In genomic region chr7:126528166-126528577, GRCm38 (mm10) we compare ENCODE assay signal across 8 mouse cellular contexts. TPM values are rescaled to one million over a fixed set of nuclear protein-coding genes. Genes with fewer than 3 reads are reported as not detected.
A peak's percentile ranks its signal among the peaks of the same experiment; 100 is the strongest.
DNase-seq lines count a peak whose midpoint lies in the region; ATAC-seq and TF ChIP-seq lines count a peak whose summit lies in the region.

No protein-coding gene starts in this region.

- DNase-seq in liver, adult 2 months (ENCODE audit: extremely low read depth, low read depth, low spot score) = peak; percentile 55
- DNase-seq in NIH3T3 (ENCODE audit: low read depth) = peak; percentile 75
- DNase-seq in hindbrain, postnatal 0 days (ENCODE audit: low spot score) = peak; percentile 88
- DNase-seq in lung, postnatal 14 days = peak; percentile 23
- DNase-seq in urinary bladder, postnatal 4 days (ENCODE audit: low spot score in 2 of 2) = no peak

- no peaks in the 10 kb centered on the region for H3K36me3 ChIP-seq in liver, adult 2 months (ENCODE audit: control insufficient read depth, insufficient read depth, low read length)
- no peaks in the 10 kb centered on the region for H3K36me3 ChIP-seq in liver, embryonic 12.5 days
- no peaks in the 10 kb centered on the region for H3K36me3 ChIP-seq in embryonic facial prominence, embryonic 13.5 days
- H3K36me3 ChIP-seq in hindbrain, postnatal 0 days (ENCODE audit: insufficient read depth, low read length) = no peaks in the 10 kb centered on the region
- H3K36me3 ChIP-seq in small intestine, adult 2 months (ENCODE audit: control insufficient read depth, insufficient read depth, low read length) = no peaks in the 10 kb centered on the region

- no peak for TF ChIP-seq POLR2A in liver, adult 2 months (IDR thresholded peaks at IDR 0.05; ENCODE audit: extremely low read depth, insufficient read depth, low read length)
- no peak for TF ChIP-seq POLR2A in small intestine, adult 2 months (IDR thresholded peaks at IDR 0.05; ENCODE audit: low read depth, low read length)

- no peaks in the 10 kb centered on the region for H3K79me2 ChIP-seq in liver, adult 2 months (ENCODE audit: control insufficient read depth, insufficient read depth, low read length)

- H3K4me2 ChIP-seq in liver, embryonic 12.5 days = no peak overlapping the region
- no peak overlapping the region for H3K4me2 ChIP-seq in embryonic facial prominence, embryonic 13.5 days
- H3K4me2 ChIP-seq in hindbrain, postnatal 0 days (ENCODE audit: low read depth, low read length) = no peak overlapping the region

- no peak for ATAC-seq in liver, embryonic 12.5 days
- ATAC-seq in embryonic facial prominence, embryonic 13.5 days (ENCODE audit: insufficient number of reproducible peaks, insufficient read depth, low FRiP score, low TSS enrichment, low read depth) = no peak
- peak; percentile 74 for ATAC-seq in hindbrain, postnatal 0 days

- no peaks in the 10 kb centered on the region for H3K4me1 ChIP-seq in liver, adult 2 months (ENCODE audit: control insufficient read depth, insufficient read depth, low read length)
- no peaks in the 10 kb centered on the region for H3K4me1 ChIP-seq in liver, embryonic 12.5 days
- no peaks in the 10 kb centered on the region for H3K4me1 ChIP-seq in embryonic facial prominence, embryonic 13.5 days
- H3K4me1 ChIP-seq in hindbrain, postnatal 0 days (ENCODE audit: insufficient read depth, low read length) = no peaks in the 10 kb centered on the region
- H3K4me1 ChIP-seq in small intestine, adult 2 months (ENCODE audit: control insufficient read depth, insufficient read depth, insufficient read length, low read length) = no peaks in the 10 kb centered on the region; the same call in 1 of the 2 replicates

- 14% methylated on average over 1 of the region's 1 CpGs for WGBS in liver, adult 2 months
- WGBS in liver, embryonic 12.5 days (ENCODE audit: insufficient replicate concordance) = 34% methylated on average over 1 of the region's 1 CpGs
- 4% methylated on average over 1 of the region's 1 CpGs for WGBS in embryonic facial prominence, embryonic 13.5 days
- WGBS in hindbrain, postnatal 0 days = 0% methylated on average over 1 of the region's 1 CpGs
- WGBS in small intestine, adult 2 months = 3% methylated on average over 1 of the region's 1 CpGs

- no peak overlapping the region for H3K9ac ChIP-seq in liver, adult 2 months (ENCODE audit: low read depth, low read length)
- no peak overlapping the region for H3K9ac ChIP-seq in liver, embryonic 12.5 days
- H3K9ac ChIP-seq in embryonic facial prominence, embryonic 13.5 days = 0 out of 2 replicates have a peak overlapping the region, but pooled peaks have one; percentile 59
- H3K9ac ChIP-seq in hindbrain, postnatal 0 days (replicated peaks; ENCODE audit: low read length) = peak overlapping the region; percentile 43; the same call in 1 of the 2 replicates

- peak; percentile 60 for TF ChIP-seq CTCF in liver, adult 2 months (IDR thresholded peaks at IDR 0.05; ENCODE audit: low read depth, low read length)
- TF ChIP-seq CTCF in hindbrain, postnatal 0 days (IDR thresholded peaks at IDR 0.05; ENCODE audit: low read depth) = peak; percentile 80
- TF ChIP-seq CTCF in small intestine, adult 2 months (IDR thresholded peaks at IDR 0.05; ENCODE audit: extremely low read depth, insufficient read length, insufficient replicate concordance, low read depth, low read length) = peak; percentile 23; the same call in 1 of the 2 replicates

- no peaks in the 10 kb centered on the region for H3K27me3 ChIP-seq in liver, adult 2 months (ENCODE audit: control insufficient read depth, insufficient read depth, low read length)
- no peaks in the 10 kb centered on the region; the same call in 1 of the 2 replicates for H3K27me3 ChIP-seq in liver, embryonic 12.5 days (replicated peaks)
- peaks cover 2% of the 10 kb centered on the region for H3K27me3 ChIP-seq in embryonic facial prominence, embryonic 13.5 days
- H3K27me3 ChIP-seq in hindbrain, postnatal 0 days (ENCODE audit: insufficient read depth, low read length) = no peaks in the 10 kb centered on the region
- H3K27me3 ChIP-seq in small intestine, adult 2 months (ENCODE audit: control insufficient read depth, insufficient read depth, low read length) = no peaks in the 10 kb centered on the region

- H3K9me3 ChIP-seq in liver, embryonic 12.5 days (replicated peaks) = no peaks in the 10 kb centered on the region
- no peaks in the 10 kb centered on the region for H3K9me3 ChIP-seq in embryonic facial prominence, embryonic 13.5 days
- no peaks in the 10 kb centered on the region for H3K9me3 ChIP-seq in hindbrain, postnatal 0 days (ENCODE audit: low read length)

- no peak overlapping the region for H3K4me3 ChIP-seq in liver, adult 2 months (ENCODE audit: insufficient read depth, low read depth, low read length)
- no peak overlapping the region for H3K4me3 ChIP-seq in liver, embryonic 12.5 days
- H3K4me3 ChIP-seq in embryonic facial prominence, embryonic 13.5 days = no peak overlapping the region
- no peak overlapping the region for H3K4me3 ChIP-seq in hindbrain, postnatal 0 days (ENCODE audit: low read length)
- H3K4me3 ChIP-seq in small intestine, adult 2 months (ENCODE audit: low read depth, low read length) = no peak overlapping the region

- no peak overlapping the region for H3K27ac ChIP-seq in liver, adult 2 months (replicated peaks; ENCODE audit: insufficient read depth, low read depth, low read length)
- H3K27ac ChIP-seq in liver, embryonic 12.5 days = no peak overlapping the region
- no peak overlapping the region for H3K27ac ChIP-seq in embryonic facial prominence, embryonic 13.5 days
- H3K27ac ChIP-seq in hindbrain, postnatal 0 days = peak overlapping the region; percentile 73
- H3K27ac ChIP-seq in small intestine, adult 2 months (ENCODE audit: insufficient read depth, low read depth, low read length) = no peak overlapping the region

RNA-seq across cellular contexts. Expression of gene Atxn2l, which starts 24.9 kb away (rescaled TPM):
- 4.6 and 6.4 TPM in 2 replicates for total RNA-seq in liver, adult 2 months (2014; rRNA removed)
- 42.9 and 81.3 TPM in 2 replicates for polyA plus RNA-seq in liver, adult 2 months (2012; rRNA removed)
- polyA plus RNA-seq in liver, embryonic 12.5 days (2016; fragmentation: Nextera tagmentation; extraction: Ambion mirVana) = 48.7 and 49.4 TPM in 2 replicates
- polyA plus RNA-seq in embryonic facial prominence, embryonic 13.5 days (2015; fragmentation: Nextera tagmentation; extraction: Ambion mirVana) = 54.0 and 56.8 TPM in 2 replicates
- 71.1 and 72.3 TPM in 2 replicates for total RNA-seq in hindbrain, postnatal 0 days (2014; rRNA removed)
- polyA plus RNA-seq in hindbrain, postnatal 0 days (2015; fragmentation: Nextera tagmentation; extraction: Ambion mirVana) = 45.9 and 54.0 TPM in 2 replicates
- 143 and 301 TPM in 2 replicates for polyA plus RNA-seq in small intestine, adult 2 months (2012; rRNA removed)

RNA-seq across cellular contexts. Expression of gene Eif3c, which starts 38.0 kb away (rescaled TPM):
- total RNA-seq in liver, adult 2 months (2014; rRNA removed) = 79.4 and 85.6 TPM in 2 replicates
- 54.2 and 64.1 TPM in 2 replicates for polyA plus RNA-seq in liver, adult 2 months (2012; rRNA removed)
- 157 and 164 TPM in 2 replicates for polyA plus RNA-seq in liver, embryonic 12.5 days (2016; fragmentation: Nextera tagmentation; extraction: Ambion mirVana)
- polyA plus RNA-seq in embryonic facial prominence, embryonic 13.5 days (2015; fragmentation: Nextera tagmentation; extraction: Ambion mirVana) = 199 and 205 TPM in 2 replicates
- total RNA-seq in hindbrain, postnatal 0 days (2014; rRNA removed) = 112 and 118 TPM in 2 replicates
- 198 and 204 TPM in 2 replicates for polyA plus RNA-seq in hindbrain, postnatal 0 days (2015; fragmentation: Nextera tagmentation; extraction: Ambion mirVana)
- polyA plus RNA-seq in small intestine, adult 2 months (2012; rRNA removed) = 37.3 and 79.1 TPM in 2 replicates

RNA-seq across cellular contexts. Expression of gene Tufm, which starts 41.0 kb away (rescaled TPM):
- 90.8 and 94.4 TPM in 2 replicates for total RNA-seq in liver, adult 2 months (2014; rRNA removed)
- 163 TPM in 2 replicates for polyA plus RNA-seq in liver, adult 2 months (2012; rRNA removed)
- 120 and 129 TPM in 2 replicates for polyA plus RNA-seq in liver, embryonic 12.5 days (2016; fragmentation: Nextera tagmentation; extraction: Ambion mirVana)
- polyA plus RNA-seq in embryonic facial prominence, embryonic 13.5 days (2015; fragmentation: Nextera tagmentation; extraction: Ambion mirVana) = 129 and 131 TPM in 2 replicates
- 62.5 and 66.1 TPM in 2 replicates for total RNA-seq in hindbrain, postnatal 0 days (2014; rRNA removed)
- polyA plus RNA-seq in hindbrain, postnatal 0 days (2015; fragmentation: Nextera tagmentation; extraction: Ambion mirVana) = 106 TPM in 2 replicates
- 83.1 and 121 TPM in 2 replicates for polyA plus RNA-seq in small intestine, adult 2 months (2012; rRNA removed)

RNA-seq across cellular contexts. Expression of gene Sh2b1, which starts 52.9 kb away (rescaled TPM):
- 4.6 and 7.7 TPM in 2 replicates for total RNA-seq in liver, adult 2 months (2014; rRNA removed)
- 36.2 and 43.1 TPM in 2 replicates for polyA plus RNA-seq in liver, adult 2 months (2012; rRNA removed)
- polyA plus RNA-seq in liver, embryonic 12.5 days (2016; fragmentation: Nextera tagmentation; extraction: Ambion mirVana) = 17.0 and 17.5 TPM in 2 replicates
- 53.4 and 57.8 TPM in 2 replicates for polyA plus RNA-seq in embryonic facial prominence, embryonic 13.5 days (2015; fragmentation: Nextera tagmentation; extraction: Ambion mirVana)
- total RNA-seq in hindbrain, postnatal 0 days (2014; rRNA removed) = 34.1 and 41.1 TPM in 2 replicates
- 50.4 and 54.5 TPM in 2 replicates for polyA plus RNA-seq in hindbrain, postnatal 0 days (2015; fragmentation: Nextera tagmentation; extraction: Ambion mirVana)
- 30.5 and 54.4 TPM in 2 replicates for polyA plus RNA-seq in small intestine, adult 2 months (2012; rRNA removed)

RNA-seq across cellular contexts. Expression of gene Apobr, which starts 56.6 kb away (rescaled TPM):
- 0.74 and 1.6 TPM in 2 replicates for total RNA-seq in liver, adult 2 months (2014; rRNA removed)
- polyA plus RNA-seq in liver, adult 2 months (2012; rRNA removed) = 0.58 and 1.0 TPM in 2 replicates
- polyA plus RNA-seq in liver, embryonic 12.5 days (2016; fragmentation: Nextera tagmentation; extraction: Ambion mirVana) = 0.77 and 1.1 TPM in 2 replicates
- polyA plus RNA-seq in embryonic facial prominence, embryonic 13.5 days (2015; fragmentation: Nextera tagmentation; extraction: Ambion mirVana) = 0.59 and 0.65 TPM in 2 replicates
- 0.25 and 6.3 TPM in 2 replicates for total RNA-seq in hindbrain, postnatal 0 days (2014; rRNA removed)
- 0.47 and 0.50 TPM in 2 replicates for polyA plus RNA-seq in hindbrain, postnatal 0 days (2015; fragmentation: Nextera tagmentation; extraction: Ambion mirVana)
- 2.3 TPM in 2 replicates for polyA plus RNA-seq in small intestine, adult 2 months (2012; rRNA removed)

Comparison
In these comparisons a context has a peak if more than half of its experiments do, and no peak if none do; other contexts are left out.
1. DNase-seq: peak in liver, adult 2 months (single experiment), NIH3T3 (single experiment), hindbrain, postnatal 0 days (single experiment) and lung, postnatal 14 days (single experiment); none in urinary bladder, postnatal 4 days (0 of 2).
2. H3K9ac ChIP-seq: peak in embryonic facial prominence, embryonic 13.5 days (single experiment) and hindbrain, postnatal 0 days (single experiment); none in liver, adult 2 months (single experiment) and liver, embryonic 12.5 days (single experiment).
3. CTCF ChIP-seq: peak in every context shown above with its lines; median percentile 80 in hindbrain, postnatal 0 days; 60 in liver, adult 2 months; 23 in small intestine, adult 2 months.